Mouse (Mus musculus): ENCODE measurements around the gene Cops2.

Gene Cops2

DNA sequence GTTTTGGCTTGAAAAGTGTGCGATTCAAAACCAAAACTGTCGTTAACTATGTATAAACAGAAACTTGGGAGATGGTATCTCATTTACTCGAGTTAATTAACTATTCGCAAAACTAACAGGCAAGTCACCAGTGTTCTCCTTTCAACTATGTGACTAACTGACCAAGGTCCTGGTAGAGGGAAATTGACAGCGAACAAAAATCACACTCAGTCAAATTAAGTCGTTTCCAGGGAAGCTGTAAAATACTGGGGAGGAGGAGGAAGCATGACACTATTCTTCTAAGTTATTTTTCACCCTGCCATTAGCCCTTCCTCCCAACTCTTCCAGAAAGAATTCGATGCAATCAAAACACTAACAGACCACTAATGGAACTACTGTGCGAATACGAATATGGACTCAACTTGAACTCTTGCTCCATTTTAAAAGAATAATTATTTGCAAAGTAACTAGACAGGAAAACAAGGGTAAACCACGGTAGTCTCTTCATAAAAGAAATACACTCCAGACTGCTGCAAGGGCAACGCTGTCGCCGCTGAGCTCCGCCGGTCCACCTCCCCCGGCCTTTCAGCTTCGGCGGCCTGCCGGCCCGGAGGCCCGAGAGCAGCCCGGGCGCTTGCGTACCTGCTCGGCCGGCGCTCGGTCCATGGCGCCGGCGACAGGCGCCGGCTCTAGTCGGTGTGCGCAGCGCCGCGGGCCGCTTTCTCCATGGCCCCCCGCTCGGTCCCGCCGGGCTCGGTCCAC, 76.8 kb downstream of the Cops2 start:
- DNase-seq (ENCODE audit: low spot score), result no peak

DNA sequence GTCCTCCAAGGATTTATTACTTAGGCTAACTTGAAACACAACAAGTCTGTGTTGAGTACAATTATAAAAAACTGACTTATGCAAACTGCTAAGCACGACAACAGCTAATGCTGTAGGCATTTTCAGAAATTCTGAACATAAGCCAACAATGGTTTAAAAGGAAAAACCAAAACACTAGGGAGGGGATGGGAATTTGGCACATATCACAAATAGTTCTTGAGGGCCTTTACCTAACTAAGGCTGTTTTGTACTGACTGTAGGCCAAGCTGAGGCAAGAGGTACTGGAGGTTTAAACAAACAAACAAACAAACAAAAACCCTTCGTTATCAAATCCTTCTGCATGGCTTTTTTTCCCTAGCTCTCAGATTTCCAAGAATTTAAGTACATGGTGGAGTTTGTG, 77.9 kb downstream of the Cops2 start:
- DNase-seq (ENCODE audit: low spot score), result no peak
